Mouse (Mus musculus) intestine, embryonic 16.5 days (tissue): Measurements from ENCODE around the gene Crygf. TPM values are rescaled to one million over a fixed set of nuclear protein-coding genes. Genes with fewer than 3 reads are reported as not detected.
"Not testable (repeated sequence)": the region's sequence is repeated elsewhere in the genome, so short reads cannot be mapped to it uniquely, and the experiment has no call there.

Source experiments
- ATAC-seq: fragments of 200-750 bp; cut with Nextera tagmentation; 2 replicates; pipeline ENCODE4 v1.8.0; 2017; ENCODE audit warnings: moderate TSS enrichment, moderate library complexity
- H3K27ac ChIP-seq: fragments of 300-500 bp; sonication (generic); 2 replicates; pipeline ENCODE4 v1.5.1; 2014; ENCODE audit warnings: mild to moderate bottlenecking, low read length
- H3K27me3 ChIP-seq: fragments of 300-500 bp; sonication (generic); replicated peaks from 2 replicates; pipeline ENCODE4 v1.6.1; 2014; ENCODE audit warnings: low read length, control low read depth, mixed read lengths; ENCODE audit not compliant: control insufficient read depth, insufficient read depth
- H3K36me3 ChIP-seq: fragments of 300-500 bp; sonication (generic); 2 replicates; pipeline ENCODE4 v1.6.1; 2014; ENCODE audit warnings: low read length, control low read depth; ENCODE audit not compliant: control insufficient read depth, insufficient read depth
- H3K4me1 ChIP-seq: fragments of 300-500 bp; sonication (generic); 2 replicates; pipeline ENCODE4 v1.6.1; 2014; ENCODE audit warnings: low read length, control low read depth, mixed read lengths; ENCODE audit not compliant: control insufficient read depth, insufficient read depth
- H3K4me2 ChIP-seq: fragments of 300-500 bp; sonication (generic); 2 replicates; pipeline ENCODE4 v1.6.1; 2014; ENCODE audit warnings: low read depth, low read length, control low read depth
- H3K4me3 ChIP-seq: fragments of 300-500 bp; sonication (generic); 2 replicates; pipeline ENCODE4 v1.5.1; 2014; ENCODE audit warnings: mild to moderate bottlenecking, low read length
- H3K9ac ChIP-seq: fragments of 300-500 bp; sonication (generic); 2 replicates; pipeline ENCODE4 v1.6.1; 2014; ENCODE audit warnings: low read depth, low read length
- H3K9me3 ChIP-seq: fragments of 300-500 bp; sonication (generic); 2 replicates; pipeline ENCODE4 v1.6.1; 2016; ENCODE audit warnings: low read length, control low read depth; ENCODE audit not compliant: control insufficient read depth
- WGBS: fragments of 180-500 bp; shearing (Covaris S2); extraction: QIAGEN DNeasy Blood & Tissue Kit; methylation state at CpG from one replicate; pipeline ENCODE4 v1.1.7; 2014; 5-methylcytosine and 5-hydroxymethylcytosine counted together
- polyA plus RNA-seq: library from polyadenylated mRNA; unstranded; fragments of >200 nt; fragmentation: Nextera tagmentation; extraction: Ambion mirVana; gene quantifications from 2 replicates; pipeline ENCODE4 v1.2.1, GENCODE M21; 2015

Crygf gene
- polyA plus RNA-seq, result not detected in 2 replicates

DNA sequence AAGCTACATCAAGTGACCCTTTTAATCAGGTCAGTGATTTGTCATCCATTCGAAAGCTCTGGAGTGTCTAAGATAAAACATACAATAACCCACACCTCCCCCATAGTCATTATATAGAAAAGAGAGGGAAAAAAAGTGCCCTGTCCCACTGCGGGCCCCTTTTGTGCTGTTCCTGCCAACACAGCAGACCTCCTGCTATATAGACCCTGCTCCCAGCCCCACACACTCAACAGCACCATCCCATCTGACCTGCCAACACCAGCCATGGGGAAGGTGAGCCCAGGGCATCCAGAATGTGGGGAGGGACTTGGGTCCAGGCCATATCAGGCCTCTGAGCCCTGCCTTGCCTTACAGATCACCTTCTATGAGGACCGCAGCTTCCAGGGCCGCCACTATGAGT is at the start of gene Crygf:
Gene Crygf (plus strand): TSS at position 227 of the 400 bp plus-strand sequence.
- no peak within 1 kb of the TSS for H3K27ac ChIP-seq
- H3K27me3 ChIP-seq, result no peaks in the 10 kb centered on the region
- WGBS, result 83% methylated on average over 4 of the region's 4 CpGs
- H3K36me3 ChIP-seq, result no peaks in the 10 kb centered on the region
- ATAC-seq, result no peak
- no peak within 1 kb of the TSS for H3K9ac ChIP-seq
- H3K4me1 ChIP-seq, result no peaks in the 10 kb centered on the region
- H3K4me2 ChIP-seq, result no peak within 1 kb of the TSS
- no peak within 1 kb of the TSS for H3K4me3 ChIP-seq
- H3K9me3 ChIP-seq, result no peaks in the 10 kb centered on the region

- Histone ChIP-seq H3K4me3 (no peak overlapping the region), H3K27ac (no peak overlapping the region), H3K9me3 (no peaks in the 10 kb centered on the region), H3K9ac (no peak overlapping the region), H3K4me1 (no peaks in the 10 kb centered on the region), H3K27me3 (no peaks in the 10 kb centered on the region), H3K36me3 (no peaks in the 10 kb centered on the region), H3K4me2 (no peak overlapping the region)
- peak; percentile 18; the same call in 1 of the 2 replicates for ATAC-seq
- WGBS, result 24% methylated on average over 6 of the region's 6 CpGs
Measured at GRCm38 (mm10) chr1:65925361-65926210, 734 bp upstream of the Crygf start.

DNA sequence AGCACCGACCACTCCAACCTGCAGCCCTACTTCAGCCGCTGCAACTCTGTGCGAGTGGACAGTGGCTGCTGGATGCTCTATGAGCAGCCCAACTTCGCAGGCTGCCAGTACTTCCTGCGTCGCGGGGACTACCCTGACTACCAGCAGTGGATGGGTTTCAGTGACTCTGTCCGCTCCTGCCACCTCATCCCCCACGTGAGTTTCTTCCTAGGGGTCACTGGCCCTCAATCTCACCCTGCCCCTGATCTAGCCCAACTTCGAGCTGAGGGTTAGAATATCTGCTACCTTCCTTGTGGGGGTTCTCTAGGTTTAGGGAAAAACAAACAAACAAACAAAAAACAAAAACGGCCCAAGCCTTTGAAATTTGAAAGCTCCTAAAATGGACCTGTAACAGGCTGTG is 376 bp downstream of the Crygf start:
- not testable (repeated sequence) for H3K36me3 ChIP-seq, H3K27me3 ChIP-seq, ATAC-seq, H3K9me3 ChIP-seq, H3K4me2 ChIP-seq, H3K27ac ChIP-seq, H3K4me3 ChIP-seq, H3K4me1 ChIP-seq, H3K9ac ChIP-seq
- WGBS, result 82% methylated on average over 11 of the region's 11 CpGs

- Histone ChIP-seq H3K4me1 (no peaks in the 10 kb centered on the region), H3K4me3 (no peak overlapping the region), H3K9ac (no peak overlapping the region), H3K27ac (no peak overlapping the region), H3K36me3 (no peaks in the 10 kb centered on the region), H3K4me2 (no peak overlapping the region), H3K27me3 (no peaks in the 10 kb centered on the region), H3K9me3 (no peaks in the 10 kb centered on the region)
- no peak for ATAC-seq
- WGBS, result 90% methylated on average over 2 of the region's 2 CpGs
Measured at GRCm38 (mm10) chr1:65930055-65930454, 3.7 kb downstream of the Crygf start.

DNA sequence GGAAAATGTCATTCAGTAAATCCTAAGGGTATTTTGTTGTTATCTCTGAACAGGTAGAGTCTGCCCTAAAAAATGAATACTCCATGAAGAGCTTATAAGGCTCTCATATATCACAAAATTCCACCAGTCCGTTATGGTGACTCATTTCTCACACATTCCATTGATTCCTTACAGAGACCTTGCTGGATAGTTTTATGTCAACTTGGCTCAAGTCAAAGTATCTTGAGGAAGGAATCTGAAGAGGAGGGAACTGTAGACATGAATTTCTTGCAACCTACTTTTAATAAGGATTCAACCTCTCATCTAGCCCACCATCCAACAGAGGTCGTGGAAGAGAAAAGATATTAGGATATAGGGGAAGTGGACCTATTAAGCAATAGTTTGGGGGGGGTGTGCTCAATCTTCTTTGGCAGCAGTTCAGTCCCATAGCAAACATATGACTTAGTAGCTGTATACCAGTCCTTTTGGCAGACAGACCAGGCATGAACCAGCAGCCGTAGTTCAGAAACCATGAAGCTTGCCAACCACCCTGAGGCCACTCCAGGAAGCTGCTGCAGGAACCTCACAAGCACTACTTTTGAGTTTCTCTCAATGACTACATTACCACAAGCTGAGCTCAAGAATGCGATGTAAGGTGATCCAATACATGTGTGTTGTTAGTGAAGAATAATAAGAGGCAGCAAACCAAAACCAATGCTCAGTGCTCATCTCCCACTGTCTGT is 5.9 kb downstream of the Crygf start:
- Histone ChIP-seq H3K4me2 (no peak overlapping the region), H3K9ac (no peak overlapping the region), H3K36me3 (no peaks in the 10 kb centered on the region), H3K4me1 (no peaks in the 10 kb centered on the region), H3K9me3 (no peaks in the 10 kb centered on the region), H3K27me3 (no peaks in the 10 kb centered on the region), H3K27ac (no peak overlapping the region), H3K4me3 (no peak overlapping the region)
- 76% methylated on average over 4 of the region's 4 CpGs for WGBS
- ATAC-seq, result no peak

Other genes starting within 250 kb of the Crygf start
- gene Map2, start 248.8 kb downstream of the Crygf start, polyA plus RNA-seq, result 8.6 and 9.5 TPM in 2 replicates